Mouse (Mus musculus) heart, embryonic 15.5 days (tissue): Measurements from ENCODE around the gene Gm21969. TPM values are rescaled to one million over a fixed set of nuclear protein-coding genes. Genes with fewer than 3 reads are reported as not detected.

Experiments
- ATAC-seq: fragments of 200-750 bp; cut with Nextera tagmentation; replicated peaks from 2 replicates; pipeline ENCODE4 v1.8.0; 2017; ENCODE audit warnings: low read depth, moderate TSS enrichment; ENCODE audit not compliant: insufficient number of reproducible peaks, insufficient read depth, low FRiP score
- H3K27ac ChIP-seq: fragments of 300-500 bp; sonication (generic); 2 replicates; pipeline ENCODE4 v1.5.1; 2015; ENCODE audit warnings: mild to moderate bottlenecking, inconsistent platforms
- H3K27me3 ChIP-seq: fragments of 300-500 bp; sonication (generic); 2 replicates; pipeline ENCODE4 v1.6.1; 2015; ENCODE audit warnings: inconsistent platforms
- H3K36me3 ChIP-seq: fragments of 300-500 bp; sonication (generic); 2 replicates; pipeline ENCODE4 v1.6.1; 2015; ENCODE audit warnings: mild to moderate bottlenecking, inconsistent platforms
- H3K4me1 ChIP-seq: fragments of 300-500 bp; sonication (generic); replicated peaks from 2 replicates; pipeline ENCODE4 v1.6.1; 2015; ENCODE audit warnings: inconsistent platforms
- H3K4me2 ChIP-seq: fragments of 300-500 bp; sonication (generic); 2 replicates; pipeline ENCODE4 v1.6.1; 2015; ENCODE audit warnings: inconsistent platforms, mild to moderate bottlenecking, moderate library complexity
- H3K4me3 ChIP-seq: fragments of 300-500 bp; sonication (generic); 2 replicates; pipeline ENCODE4 v1.5.1; 2015; ENCODE audit warnings: mild to moderate bottlenecking, inconsistent platforms
- H3K9ac ChIP-seq: fragments of 300-500 bp; sonication (generic); 2 replicates; pipeline ENCODE4 v1.6.1; 2015; ENCODE audit warnings: mild to moderate bottlenecking, inconsistent platforms
- H3K9me3 ChIP-seq: fragments of 300-500 bp; sonication (generic); replicated peaks from 2 replicates; pipeline ENCODE4 v1.6.1; 2016; ENCODE audit warnings: inconsistent platforms
- WGBS: fragments of 180-500 bp; shearing (Covaris S2); methylation state at CpG from one replicate; pipeline ENCODE4 v1.1.7; 2015; ENCODE audit warnings: mixed read lengths; 5-methylcytosine and 5-hydroxymethylcytosine counted together
- polyA plus RNA-seq: library from polyadenylated mRNA; unstranded; fragments of >200 nt; fragmentation: Nextera tagmentation; extraction: Ambion mirVana; gene quantifications from 2 replicates; pipeline ENCODE4 v1.2.1, GENCODE M21; 2015

The Gm21969 gene
- polyA plus RNA-seq, 1 experiment from 2014 or later, result not detected

- Histone ChIP-seq H3K27ac (no peak overlapping the region), H3K36me3 (no peaks in the 10 kb centered on the region; the same call in 1 of the 2 replicates), H3K4me3 (no peak overlapping the region), H3K4me2 (no peak overlapping the region), H3K4me1 (peaks cover 14% of the 10 kb centered on the region), H3K27me3 (peaks cover 30% of the 10 kb centered on the region), H3K9me3 (no peaks in the 10 kb centered on the region), H3K9ac (no peak overlapping the region)
- ATAC-seq, result no peak
- 91% methylated on average over 16 of the region's 16 CpGs for WGBS
Measured at GRCm38 (mm10) chr4:139638356-139638755, 35.4 kb downstream of the Gm21969 start.

- Histone ChIP-seq H3K9me3 (no peaks in the 10 kb centered on the region), H3K4me2 (no peak overlapping the region), H3K27me3 (peaks cover 34% of the 10 kb centered on the region), H3K4me3 (no peak overlapping the region), H3K27ac (no peak overlapping the region), H3K9ac (no peak overlapping the region), H3K4me1 (peaks cover 14% of the 10 kb centered on the region), H3K36me3 (peaks cover 3% of the 10 kb centered on the region; the same call in 1 of the 2 replicates)
- ATAC-seq, result no peak
- WGBS, result 63% methylated on average over 12 of the region's 12 CpGs
Measured at GRCm38 (mm10) chr4:139639801-139640200, 36.8 kb downstream of the Gm21969 start.

GRCm38 (mm10) chr4:139640333-139640732 lies 37.3 kb downstream of the Gm21969 start:
- Histone ChIP-seq H3K27me3 (peaks cover 34% of the 10 kb centered on the region), H3K36me3 (peaks cover 3% of the 10 kb centered on the region; the same call in 1 of the 2 replicates), H3K9me3 (no peaks in the 10 kb centered on the region), H3K27ac (no peak overlapping the region), H3K4me1 (peaks cover 14% of the 10 kb centered on the region), H3K4me2 (no peak overlapping the region), H3K9ac (no peak overlapping the region), H3K4me3 (no peak overlapping the region)
- 75% methylated on average over 12 of the region's 12 CpGs for WGBS
- no peak for ATAC-seq

GRCm38 (mm10) chr4:139640775-139641174 lies 37.8 kb downstream of the Gm21969 start:
- Histone ChIP-seq H3K36me3 (peaks cover 3% of the 10 kb centered on the region; the same call in 1 of the 2 replicates), H3K9me3 (no peaks in the 10 kb centered on the region), H3K4me1 (peaks cover 14% of the 10 kb centered on the region), H3K4me2 (no peak overlapping the region), H3K4me3 (no peak overlapping the region), H3K9ac (no peak overlapping the region), H3K27me3 (peaks cover 34% of the 10 kb centered on the region), H3K27ac (no peak overlapping the region)
- no peak for ATAC-seq
- WGBS, result 56% methylated on average over 6 of the region's 6 CpGs

GRCm38 (mm10) chr4:139641829-139642425 lies 38.9 kb downstream of the Gm21969 start:
- peaks cover 3% of the 10 kb centered on the region; the same call in 1 of the 2 replicates for H3K36me3 ChIP-seq
- peaks cover 34% of the 10 kb centered on the region for H3K27me3 ChIP-seq
- H3K27ac ChIP-seq, result 0 out of 2 replicates have a peak overlapping the region, but pooled peaks have one; percentile 10
- ATAC-seq, result peak; percentile 32
- peak overlapping the region; percentile 73 for H3K4me2 ChIP-seq
- H3K4me1 ChIP-seq, result peaks cover 14% of the 10 kb centered on the region
- no peaks in the 10 kb centered on the region for H3K9me3 ChIP-seq
- peak overlapping the region; percentile 42; the same call in 1 of the 2 replicates for H3K9ac ChIP-seq
- H3K4me3 ChIP-seq, result peak overlapping the region; percentile 40
- WGBS, result 6% methylated on average over 30 of the region's 30 CpGs

- Histone ChIP-seq H3K4me1 (peaks cover 14% of the 10 kb centered on the region), H3K4me3 (no peak overlapping the region), H3K36me3 (peaks cover 3% of the 10 kb centered on the region; the same call in 1 of the 2 replicates), H3K27me3 (peaks cover 34% of the 10 kb centered on the region), H3K9me3 (no peaks in the 10 kb centered on the region), H3K27ac (no peak overlapping the region), H3K9ac (no peak overlapping the region), H3K4me2 (no peak overlapping the region)
- 16% methylated on average over 9 of the region's 9 CpGs for WGBS
- ATAC-seq, result no peak
Measured at GRCm38 (mm10) chr4:139643972-139644371, 41.0 kb downstream of the Gm21969 start.

GRCm38 (mm10) chr4:139646916-139647315 lies 43.9 kb downstream of the Gm21969 start:
- ATAC-seq, result no peak
- Histone ChIP-seq H3K9me3 (no peaks in the 10 kb centered on the region), H3K9ac (no peak overlapping the region), H3K27ac (no peak overlapping the region), H3K36me3 (peaks cover 3% of the 10 kb centered on the region; the same call in 1 of the 2 replicates), H3K4me1 (peaks cover 6% of the 10 kb centered on the region), H3K27me3 (peaks cover 14% of the 10 kb centered on the region), H3K4me2 (no peak overlapping the region), H3K4me3 (no peak overlapping the region)
- WGBS, result 81% methylated on average over 7 of the region's 7 CpGs

- Histone ChIP-seq H3K4me3 (no peak overlapping the region), H3K4me2 (no peak overlapping the region), H3K9ac (no peak overlapping the region), H3K27ac (no peak overlapping the region), H3K36me3 (no peaks in the 10 kb centered on the region), H3K9me3 (no peaks in the 10 kb centered on the region), H3K4me1 (no peaks in the 10 kb centered on the region), H3K27me3 (no peaks in the 10 kb centered on the region)
- ATAC-seq, result no peak
- 77% methylated on average over 15 of the region's 15 CpGs for WGBS
Measured at GRCm38 (mm10) chr4:139650086-139650743, 47.2 kb downstream of the Gm21969 start.

GRCm38 (mm10) chr4:139650907-139651306 lies 47.9 kb downstream of the Gm21969 start:
- Histone ChIP-seq H3K4me1 (no peaks in the 10 kb centered on the region), H3K27ac (no peak overlapping the region), H3K9me3 (no peaks in the 10 kb centered on the region), H3K9ac (no peak overlapping the region), H3K4me2 (no peak overlapping the region), H3K4me3 (no peak overlapping the region), H3K36me3 (no peaks in the 10 kb centered on the region), H3K27me3 (no peaks in the 10 kb centered on the region)
- 69% methylated on average over 11 of the region's 11 CpGs for WGBS
- ATAC-seq, result 0 out of 2 replicates have a peak, but pooled peaks have one; percentile 19

GRCm38 (mm10) chr4:139653238-139653637 lies 50.3 kb downstream of the Gm21969 start, which contains the start of gene Tas1r2:
Gene Tas1r2 (plus strand): TSS chr4:139653538.
- H3K9me3 ChIP-seq, result no peaks in the 10 kb centered on the region

GRCm38 (mm10) chr4:139661897-139662296 lies 58.9 kb downstream of the Gm21969 start:
- Histone ChIP-seq H3K4me3 (no peak overlapping the region), H3K27ac (no peak overlapping the region), H3K36me3 (no peaks in the 10 kb centered on the region), H3K4me2 (no peak overlapping the region), H3K4me1 (no peaks in the 10 kb centered on the region), H3K27me3 (0 out of 2 replicates have a peak, but pooled peaks cover 7% of the 10 kb centered on the region), H3K9me3 (no peaks in the 10 kb centered on the region), H3K9ac (no peak overlapping the region)
- 80% methylated on average over 14 of the region's 14 CpGs for WGBS
- no peak for ATAC-seq

More at GRCm38 (mm10) chr4:139653238-139653637, 50.3 kb downstream of the Gm21969 start, which contains the start of gene Tas1r2:
- Histone ChIP-seq H3K27me3 (no peaks in the 10 kb centered on the region), H3K4me3 (no peak within 1 kb of the TSS), H3K4me2 (no peak within 1 kb of the TSS), H3K27ac (no peak within 1 kb of the TSS), H3K36me3 (no peaks in the 10 kb centered on the region), H3K9ac (no peak within 1 kb of the TSS), H3K4me1 (no peaks in the 10 kb centered on the region)
- 79% methylated on average over 8 of the region's 8 CpGs for WGBS
- ATAC-seq, result no peak
